Mouse (Mus musculus): ENCODE results near the gene Mctp2.

Gene Mctp2

GRCm38 (mm10) chr7:72306382-72306841 is at the start of gene Mctp2:
Mctp2 (minus strand) TSS chr7:72306608.
- DNase-seq = no peak

- DNase-seq = no peak
Observed at GRCm38 (mm10) chr7:72345901-72346300, 39.5 kb upstream of the Mctp2 start.

GRCm38 (mm10) chr7:72343751-72344150 is 37.3 kb upstream of the Mctp2 start:
- no peak for DNase-seq

- DNase-seq = no peak
Observed at GRCm38 (mm10) chr7:72342822-72343221, 36.4 kb upstream of the Mctp2 start.

- no peak for DNase-seq
Observed at GRCm38 (mm10) chr7:72325961-72326360, 19.6 kb upstream of the Mctp2 start.

- DNase-seq = no peak
Observed at GRCm38 (mm10) chr7:72320906-72321305, 14.5 kb upstream of the Mctp2 start.

- DNase-seq = no peak
Observed at GRCm38 (mm10) chr7:72320441-72320840, 14.0 kb upstream of the Mctp2 start.

- DNase-seq = no peak
Observed at GRCm38 (mm10) chr7:72314395-72315060, 8.1 kb upstream of the Mctp2 start.

GRCm38 (mm10) chr7:72313908-72314307 is 7.5 kb upstream of the Mctp2 start:
- DNase-seq = no peak

- DNase-seq = no peak
Observed at GRCm38 (mm10) chr7:72311582-72311981, 5.2 kb upstream of the Mctp2 start.

- no peak for DNase-seq
Observed at GRCm38 (mm10) chr7:72308078-72308477, 1.7 kb upstream of the Mctp2 start.

GRCm38 (mm10) chr7:72306847-72307246 is 439 bp upstream of the Mctp2 start:
- DNase-seq = no peak

GRCm38 (mm10) chr7:72305971-72306370 is 437 bp downstream of the Mctp2 start:
- DNase-seq = no peak

GRCm38 (mm10) chr7:72301667-72302066 is 4.7 kb downstream of the Mctp2 start:
- no peak for DNase-seq

GRCm38 (mm10) chr7:72299726-72300125 is 6.7 kb downstream of the Mctp2 start:
- no peak for DNase-seq

GRCm38 (mm10) chr7:72297013-72297412 is 9.4 kb downstream of the Mctp2 start:
- DNase-seq = no peak

GRCm38 (mm10) chr7:72296171-72296570 is 10.2 kb downstream of the Mctp2 start:
- no peak for DNase-seq

- no peak for DNase-seq
Observed at GRCm38 (mm10) chr7:72294886-72295285, 11.5 kb downstream of the Mctp2 start.

- no peak for DNase-seq
Observed at GRCm38 (mm10) chr7:72293784-72294538, 12.4 kb downstream of the Mctp2 start.

- DNase-seq = no peak
Observed at GRCm38 (mm10) chr7:72292232-72292913, 14.0 kb downstream of the Mctp2 start.

- no peak for DNase-seq
Observed at GRCm38 (mm10) chr7:72280721-72281120, 25.7 kb downstream of the Mctp2 start.

GRCm38 (mm10) chr7:72278412-72278811 is 28.0 kb downstream of the Mctp2 start:
- DNase-seq = no peak

GRCm38 (mm10) chr7:72275513-72275912 is 30.9 kb downstream of the Mctp2 start:
- no peak for DNase-seq

GRCm38 (mm10) chr7:72271546-72271945 is 34.9 kb downstream of the Mctp2 start:
- DNase-seq = no peak

Data from cerebellum, adult 8-10 months (tissue).